Mouse (Mus musculus) G1E (cell line): ENCODE data around the gene Gm6793.

ENCODE experiments used
- CTCF ChIP-seq: IDR thresholded peaks from 2 replicates; pipeline ENCODE4 v1.5.1; 2012; ENCODE audit warnings: low read depth, low read length, inconsistent platforms, mixed read lengths
- GATA1 ChIP-seq: IDR thresholded peaks from 2 replicates; pipeline ENCODE4 v1.6.1; 2012; ENCODE audit warnings: borderline replicate concordance, low read length, inconsistent platforms, mixed read lengths
- GATA2 ChIP-seq: IDR thresholded peaks from 2 replicates; pipeline ENCODE4 v1.6.1; 2012; ENCODE audit warnings: low read depth, low read length, inconsistent platforms, borderline replicate concordance
- POLR2AphosphoS5 ChIP-seq: IDR thresholded peaks from 2 replicates; pipeline ENCODE4 v1.6.1; 2012; ENCODE audit warnings: low read depth, low read length, inconsistent platforms; ENCODE audit not compliant: insufficient replicate concordance
- TAL1 ChIP-seq: conservative IDR thresholded peaks from 2 replicates; pipeline ENCODE4 v1.6.1; 2012; ENCODE audit warnings: low read depth, low read length, inconsistent platforms, mixed read lengths

GRCm38 (mm10) chr8:111964351-111964750 lies 50.5 kb downstream of the Gm6793 start:
- TF ChIP-seq TAL1 (no peak), CTCF (no peak), GATA1 (no peak), POLR2AphosphoS5 (no peak), GATA2 (no peak)
